Mouse (Mus musculus): Measurements from ENCODE around the gene Fli1. TPM values are rescaled to one million over a fixed set of nuclear protein-coding genes. Genes with fewer than 3 reads are reported as not detected.

Fli1 gene
- polyA plus RNA-seq, 1 experiment from 2014 or later, result 68.3 TPM

- ATAC-seq (ENCODE audit: insufficient number of reproducible peaks, low FRiP score, low TSS enrichment, low read depth) (no peak), DNase-seq (ENCODE audit: low spot score) (no peak)
- Histone ChIP-seq H3K4me1 (ENCODE audit: control insufficient read depth, insufficient read depth, low read length) (peaks cover 20% of the 10 kb centered on the region), H3K4me3 (ENCODE audit: low read depth, low read length) (no peak overlapping the region), H3K9ac (ENCODE audit: low read length) (no peak overlapping the region), H3K27ac (replicated peaks; ENCODE audit: low read depth, low read length) (no peak overlapping the region), H3K4me2 (ENCODE audit: low read depth, severe bottlenecking) (no peak overlapping the region), H3K27me3 (ENCODE audit: control insufficient read depth, insufficient read depth, low read length) (no peaks in the 10 kb centered on the region), H3K9me3 (ENCODE audit: control insufficient read depth, low read length) (no peaks in the 10 kb centered on the region), H3K36me3 (ENCODE audit: control insufficient read depth, insufficient read depth, low read length) (peaks cover 2% of the 10 kb centered on the region; the same call in 1 of the 2 replicates)
- WGBS, result 70% methylated on average over 2 of the region's 2 CpGs
These were observed 7.3 kb downstream of the Fli1 start for GRCm38 (mm10) chr9:32535201-32535955.

- no peak for DNase-seq (ENCODE audit: low spot score)
- Histone ChIP-seq H3K4me3 (ENCODE audit: low read depth, low read length) (no peak overlapping the region), H3K4me2 (ENCODE audit: low read depth, severe bottlenecking) (no peak overlapping the region), H3K9ac (ENCODE audit: low read length) (no peak overlapping the region), H3K4me1 (ENCODE audit: control insufficient read depth, insufficient read depth, low read length) (peaks cover 15% of the 10 kb centered on the region), H3K36me3 (ENCODE audit: control insufficient read depth, insufficient read depth, low read length) (peaks cover 2% of the 10 kb centered on the region; the same call in 1 of the 2 replicates), H3K9me3 (ENCODE audit: control insufficient read depth, low read length) (no peaks in the 10 kb centered on the region), H3K27me3 (ENCODE audit: control insufficient read depth, insufficient read depth, low read length) (no peaks in the 10 kb centered on the region), H3K27ac (replicated peaks; ENCODE audit: low read depth, low read length) (no peak overlapping the region)
- no peak for ATAC-seq (ENCODE audit: insufficient number of reproducible peaks, low FRiP score, low TSS enrichment, low read depth)
- 83% methylated on average over 11 of the region's 11 CpGs for whole genome bisulfite sequencing
These were observed 8.5 kb downstream of the Fli1 start for GRCm38 (mm10) chr9:32534025-32534615.

- WGBS, result 82% methylated on average over 4 of the region's 4 CpGs
- no peak overlapping the region for H3K4me3 ChIP-seq (ENCODE audit: low read depth, low read length)
- H3K27me3 ChIP-seq (ENCODE audit: control insufficient read depth, insufficient read depth, low read length), result no peaks in the 10 kb centered on the region
- no peak overlapping the region for H3K27ac ChIP-seq (replicated peaks; ENCODE audit: low read depth, low read length)
- ATAC-seq (ENCODE audit: insufficient number of reproducible peaks, low FRiP score, low TSS enrichment, low read depth), result no peak
- H3K36me3 ChIP-seq (ENCODE audit: control insufficient read depth, insufficient read depth, low read length), result no peaks in the 10 kb centered on the region
- H3K4me2 ChIP-seq (ENCODE audit: low read depth, severe bottlenecking), result no peak overlapping the region
- DNase-seq (ENCODE audit: low spot score), result no peak
- H3K9me3 ChIP-seq (ENCODE audit: control insufficient read depth, low read length), result no peaks in the 10 kb centered on the region
- 0 out of 2 replicates have a peak, but pooled peaks cover 5% of the 10 kb centered on the region for H3K4me1 ChIP-seq (ENCODE audit: control insufficient read depth, insufficient read depth, low read length)
- H3K9ac ChIP-seq (ENCODE audit: low read length), result no peak overlapping the region
These were observed 11.1 kb downstream of the Fli1 start for GRCm38 (mm10) chr9:32531588-32531987.

- 82% methylated on average over 1 of the region's 1 CpGs for WGBS
- no peaks in the 10 kb centered on the region for H3K27me3 ChIP-seq (ENCODE audit: control insufficient read depth, insufficient read depth, low read length)
- H3K9ac ChIP-seq (ENCODE audit: low read length), result no peak overlapping the region
- no peak overlapping the region for H3K27ac ChIP-seq (replicated peaks; ENCODE audit: low read depth, low read length)
- ATAC-seq (ENCODE audit: insufficient number of reproducible peaks, low FRiP score, low TSS enrichment, low read depth) (no peak), DNase-seq (ENCODE audit: low spot score) (no peak)
- no peaks in the 10 kb centered on the region for H3K36me3 ChIP-seq (ENCODE audit: control insufficient read depth, insufficient read depth, low read length)
- no peak overlapping the region for H3K4me3 ChIP-seq (ENCODE audit: low read depth, low read length)
- 0 out of 2 replicates have a peak, but pooled peaks cover 5% of the 10 kb centered on the region for H3K4me1 ChIP-seq (ENCODE audit: control insufficient read depth, insufficient read depth, low read length)
- no peak overlapping the region for H3K4me2 ChIP-seq (ENCODE audit: low read depth, severe bottlenecking)
- no peaks in the 10 kb centered on the region for H3K9me3 ChIP-seq (ENCODE audit: control insufficient read depth, low read length)
These were observed 11.7 kb downstream of the Fli1 start for GRCm38 (mm10) chr9:32530975-32531374.

GRCm38 (mm10) chr9:32530188-32530587, 12.5 kb downstream of the Fli1 start:
- no peak overlapping the region for H3K27ac ChIP-seq (replicated peaks; ENCODE audit: low read depth, low read length)
- H3K9me3 ChIP-seq (ENCODE audit: control insufficient read depth, low read length), result no peaks in the 10 kb centered on the region
- no peak overlapping the region for H3K9ac ChIP-seq (ENCODE audit: low read length)
- no peaks in the 10 kb centered on the region for H3K36me3 ChIP-seq (ENCODE audit: control insufficient read depth, insufficient read depth, low read length)
- no peak for ATAC-seq (ENCODE audit: insufficient number of reproducible peaks, low FRiP score, low TSS enrichment, low read depth)
- no peaks in the 10 kb centered on the region for H3K27me3 ChIP-seq (ENCODE audit: control insufficient read depth, insufficient read depth, low read length)
- H3K4me2 ChIP-seq (ENCODE audit: low read depth, severe bottlenecking), result no peak overlapping the region
- H3K4me1 ChIP-seq (ENCODE audit: control insufficient read depth, insufficient read depth, low read length), result 0 out of 2 replicates have a peak, but pooled peaks cover 5% of the 10 kb centered on the region
- DNase-seq (ENCODE audit: low spot score), result no peak
- WGBS, result 87% methylated on average over 5 of the region's 5 CpGs
- H3K4me3 ChIP-seq (ENCODE audit: low read depth, low read length), result no peak overlapping the region

GRCm38 (mm10) chr9:32529594-32529993, 13.1 kb downstream of the Fli1 start:
- no peaks in the 10 kb centered on the region for H3K27me3 ChIP-seq (ENCODE audit: control insufficient read depth, insufficient read depth, low read length)
- WGBS, result 93% methylated on average over 5 of the region's 5 CpGs
- ATAC-seq (ENCODE audit: insufficient number of reproducible peaks, low FRiP score, low TSS enrichment, low read depth) (no peak), DNase-seq (ENCODE audit: low spot score) (no peak)
- H3K27ac ChIP-seq (replicated peaks; ENCODE audit: low read depth, low read length), result no peak overlapping the region
- H3K4me3 ChIP-seq (ENCODE audit: low read depth, low read length), result no peak overlapping the region
- H3K36me3 ChIP-seq (ENCODE audit: control insufficient read depth, insufficient read depth, low read length), result no peaks in the 10 kb centered on the region
- H3K9me3 ChIP-seq (ENCODE audit: control insufficient read depth, low read length), result no peaks in the 10 kb centered on the region
- no peak overlapping the region for H3K9ac ChIP-seq (ENCODE audit: low read length)
- H3K4me1 ChIP-seq (ENCODE audit: control insufficient read depth, insufficient read depth, low read length), result 0 out of 2 replicates have a peak, but pooled peaks cover 5% of the 10 kb centered on the region
- no peak overlapping the region for H3K4me2 ChIP-seq (ENCODE audit: low read depth, severe bottlenecking)

GRCm38 (mm10) chr9:32527329-32527728, 15.3 kb downstream of the Fli1 start:
- Histone ChIP-seq H3K4me3 (ENCODE audit: low read depth, low read length) (no peak overlapping the region), H3K9ac (ENCODE audit: low read length) (no peak overlapping the region), H3K27ac (replicated peaks; ENCODE audit: low read depth, low read length) (no peak overlapping the region), H3K4me1 (ENCODE audit: control insufficient read depth, insufficient read depth, low read length) (no peaks in the 10 kb centered on the region), H3K9me3 (ENCODE audit: control insufficient read depth, low read length) (no peaks in the 10 kb centered on the region), H3K4me2 (ENCODE audit: low read depth, severe bottlenecking) (no peak overlapping the region), H3K27me3 (ENCODE audit: control insufficient read depth, insufficient read depth, low read length) (no peaks in the 10 kb centered on the region), H3K36me3 (ENCODE audit: control insufficient read depth, insufficient read depth, low read length) (no peaks in the 10 kb centered on the region)
- ATAC-seq (ENCODE audit: insufficient number of reproducible peaks, low FRiP score, low TSS enrichment, low read depth) (no peak), DNase-seq (ENCODE audit: low spot score) (no peak)
- 94% methylated on average over 7 of the region's 7 CpGs for WGBS

- DNase-seq (ENCODE audit: low spot score) (no peak), ATAC-seq (ENCODE audit: insufficient number of reproducible peaks, low FRiP score, low TSS enrichment, low read depth) (no peak)
- Histone ChIP-seq H3K9me3 (ENCODE audit: control insufficient read depth, low read length) (no peaks in the 10 kb centered on the region), H3K4me1 (ENCODE audit: control insufficient read depth, insufficient read depth, low read length) (peaks cover 6% of the 10 kb centered on the region; the same call in 1 of the 2 replicates), H3K9ac (ENCODE audit: low read length) (no peak overlapping the region), H3K4me2 (ENCODE audit: low read depth, severe bottlenecking) (no peak overlapping the region), H3K36me3 (ENCODE audit: control insufficient read depth, insufficient read depth, low read length) (no peaks in the 10 kb centered on the region; the same call in 1 of the 2 replicates), H3K27me3 (ENCODE audit: control insufficient read depth, insufficient read depth, low read length) (no peaks in the 10 kb centered on the region), H3K27ac (replicated peaks; ENCODE audit: low read depth, low read length) (no peak overlapping the region), H3K4me3 (ENCODE audit: low read depth, low read length) (no peak overlapping the region)
- WGBS, result 85% methylated on average over 5 of the region's 5 CpGs
These were observed 16.9 kb downstream of the Fli1 start for GRCm38 (mm10) chr9:32525787-32526186.

Measured in limb, embryonic 11.5 days (tissue).